Mouse (Mus musculus): ENCODE data around the gene Pank2. TPM values are rescaled to one million over a fixed set of nuclear protein-coding genes. Genes with fewer than 3 reads are reported as not detected.
A peak's percentile ranks its signal among the peaks of the same experiment; 100 is the strongest.

Gene Pank2
- polyA plus RNA-seq, 1 experiment, result 3.0 TPM

GRCm38 (mm10) chr2:131227243-131227642, 35.1 kb upstream of the Pank2 start:
- no peak for TF ChIP-seq GATA1 (IDR thresholded peaks at IDR 0.05; ENCODE audit: low read length)
- TF ChIP-seq TAL1 (IDR thresholded peaks at IDR 0.05; ENCODE audit: low read length), result no peak
- Histone ChIP-seq H3K36me3 (ENCODE audit: control insufficient read depth) (peaks cover 9% of the 10 kb centered on the region; the same call in 1 of the 2 replicates), H3K4me3 (replicated peaks) (no peak overlapping the region), H3K9me3 (ENCODE audit: control insufficient read depth, low read length) (no peaks in the 10 kb centered on the region), H3K27me3 (ENCODE audit: control insufficient read depth) (no peaks in the 10 kb centered on the region), H3K4me1 (ENCODE audit: control insufficient read depth) (peaks cover 78% of the 10 kb centered on the region)

- Histone ChIP-seq H3K4me1 (ENCODE audit: control insufficient read depth) (peaks cover 69% of the 10 kb centered on the region), H3K27me3 (ENCODE audit: control insufficient read depth) (no peaks in the 10 kb centered on the region), H3K4me3 (replicated peaks) (peak overlapping the region; percentile 78), H3K36me3 (ENCODE audit: control insufficient read depth) (peaks cover 31% of the 10 kb centered on the region), H3K9me3 (ENCODE audit: control insufficient read depth, low read length) (no peaks in the 10 kb centered on the region)
- TF ChIP-seq GATA1 (IDR thresholded peaks at IDR 0.05; ENCODE audit: low read length), result no peak
- TF ChIP-seq TAL1 (IDR thresholded peaks at IDR 0.05; ENCODE audit: low read length), result no peak
Measured at GRCm38 (mm10) chr2:131232558-131232957, 29.7 kb upstream of the Pank2 start.

GRCm38 (mm10) chr2:131233307-131234126, 28.8 kb upstream of the Pank2 start, which contains the start of gene Mavs:
Gene Mavs, plus strand, starts transcription at chr2:131234063.
- H3K4me1 ChIP-seq (ENCODE audit: control insufficient read depth), result peaks cover 70% of the 10 kb centered on the region
- TF ChIP-seq TAL1 (IDR thresholded peaks at IDR 0.05; ENCODE audit: low read length) (no peak), GATA1 (IDR thresholded peaks at IDR 0.05; ENCODE audit: low read length) (no peak)

DNA sequence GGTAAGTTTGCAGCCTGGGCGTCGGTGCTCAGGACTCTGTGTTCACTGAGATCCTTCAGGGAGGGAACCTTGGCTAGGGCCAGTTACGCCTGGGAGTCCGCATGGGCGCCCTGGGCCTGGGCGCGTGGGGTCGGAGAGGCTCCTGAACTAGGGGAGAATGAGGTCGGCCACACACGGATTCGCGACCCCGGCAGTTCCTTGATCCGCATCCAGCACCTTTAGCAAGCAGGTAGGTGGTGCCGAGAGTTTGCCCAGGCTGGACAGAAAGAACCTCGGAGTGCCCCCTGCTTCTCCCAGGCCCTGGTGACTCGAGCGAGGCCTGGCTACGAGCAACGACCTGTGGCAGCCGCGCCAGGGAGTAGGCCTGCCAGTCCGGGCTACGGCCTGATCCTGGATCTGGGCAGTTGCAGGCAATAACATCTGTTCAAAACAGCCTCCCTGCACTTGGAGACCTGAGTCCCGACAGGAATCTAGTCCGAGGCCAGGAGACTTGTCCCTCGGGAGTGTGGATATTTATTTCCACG, 28.1 kb upstream of the Pank2 start:
- TF ChIP-seq GATA1 (IDR thresholded peaks at IDR 0.05; ENCODE audit: low read length), result no peak
- TF ChIP-seq TAL1 (IDR thresholded peaks at IDR 0.05; ENCODE audit: low read length), result no peak
- no peaks in the 10 kb centered on the region for H3K27me3 ChIP-seq (ENCODE audit: control insufficient read depth)
- H3K4me1 ChIP-seq (ENCODE audit: control insufficient read depth), result peaks cover 77% of the 10 kb centered on the region
- H3K4me3 ChIP-seq (replicated peaks), result peak overlapping the region; percentile 78
- peaks cover 48% of the 10 kb centered on the region for H3K36me3 ChIP-seq (ENCODE audit: control insufficient read depth)
- H3K9me3 ChIP-seq (ENCODE audit: control insufficient read depth, low read length), result no peaks in the 10 kb centered on the region

More at GRCm38 (mm10) chr2:131233307-131234126, 28.8 kb upstream of the Pank2 start, which contains the start of gene Mavs:
- Histone ChIP-seq H3K9me3 (ENCODE audit: control insufficient read depth, low read length) (no peaks in the 10 kb centered on the region), H3K36me3 (ENCODE audit: control insufficient read depth) (peaks cover 41% of the 10 kb centered on the region), H3K4me3 (replicated peaks) (peak within 1 kb of the TSS; percentile 78), H3K27me3 (ENCODE audit: control insufficient read depth) (no peaks in the 10 kb centered on the region)

DNA sequence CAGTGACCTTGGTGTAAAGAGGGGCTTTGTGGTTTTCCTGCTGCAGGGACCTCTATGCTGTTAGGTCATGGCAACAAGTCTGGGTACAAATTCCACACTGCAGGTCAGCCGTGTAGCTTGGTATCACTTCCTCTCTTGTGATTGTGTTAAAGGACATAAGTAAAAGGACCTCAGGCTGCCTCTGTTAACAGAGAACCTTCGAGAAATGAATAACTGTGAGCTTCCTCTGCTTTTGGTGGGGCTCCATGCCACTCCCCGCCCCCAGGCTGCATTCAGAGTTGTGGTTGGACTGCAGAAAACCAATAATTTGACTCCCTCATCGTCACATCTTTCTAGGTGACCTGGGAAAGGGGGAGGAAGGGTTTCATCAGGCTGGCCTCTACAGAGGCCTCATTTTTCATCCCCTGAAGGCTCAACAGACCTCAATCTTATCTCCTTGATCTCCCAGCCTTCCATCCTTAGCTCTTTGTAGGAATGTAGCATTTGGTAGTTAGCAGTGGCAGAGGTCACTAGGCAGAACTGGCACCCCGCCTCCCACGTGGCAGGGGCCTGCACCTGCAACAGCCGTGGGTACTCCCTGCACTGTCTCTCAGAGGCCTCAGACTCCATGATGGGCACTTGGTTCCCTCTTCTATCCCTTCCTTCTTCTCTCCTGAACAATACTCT, 27.2 kb upstream of the Pank2 start:
- no peak for TF ChIP-seq TAL1 (IDR thresholded peaks at IDR 0.05; ENCODE audit: low read length)
- TF ChIP-seq GATA1 (IDR thresholded peaks at IDR 0.05; ENCODE audit: low read length), result peak; percentile 79
- no peaks in the 10 kb centered on the region for H3K9me3 ChIP-seq (ENCODE audit: control insufficient read depth, low read length)
- peaks cover 57% of the 10 kb centered on the region for H3K36me3 ChIP-seq (ENCODE audit: control insufficient read depth)
- H3K4me1 ChIP-seq (ENCODE audit: control insufficient read depth), result peaks cover 80% of the 10 kb centered on the region
- no peaks in the 10 kb centered on the region for H3K27me3 ChIP-seq (ENCODE audit: control insufficient read depth)
- H3K4me3 ChIP-seq (replicated peaks), result peak overlapping the region; percentile 78

- TF ChIP-seq TAL1 (IDR thresholded peaks at IDR 0.05; ENCODE audit: low read length), result no peak
- TF ChIP-seq GATA1 (IDR thresholded peaks at IDR 0.05; ENCODE audit: low read length), result no peak
- Histone ChIP-seq H3K36me3 (ENCODE audit: control insufficient read depth) (peaks cover 100% of the 10 kb centered on the region), H3K4me3 (replicated peaks) (no peak overlapping the region), H3K27me3 (ENCODE audit: control insufficient read depth) (no peaks in the 10 kb centered on the region), H3K4me1 (ENCODE audit: control insufficient read depth) (peaks cover 78% of the 10 kb centered on the region), H3K9me3 (ENCODE audit: control insufficient read depth, low read length) (no peaks in the 10 kb centered on the region)
Measured at GRCm38 (mm10) chr2:131242180-131242579, 20.1 kb upstream of the Pank2 start.

DNA sequence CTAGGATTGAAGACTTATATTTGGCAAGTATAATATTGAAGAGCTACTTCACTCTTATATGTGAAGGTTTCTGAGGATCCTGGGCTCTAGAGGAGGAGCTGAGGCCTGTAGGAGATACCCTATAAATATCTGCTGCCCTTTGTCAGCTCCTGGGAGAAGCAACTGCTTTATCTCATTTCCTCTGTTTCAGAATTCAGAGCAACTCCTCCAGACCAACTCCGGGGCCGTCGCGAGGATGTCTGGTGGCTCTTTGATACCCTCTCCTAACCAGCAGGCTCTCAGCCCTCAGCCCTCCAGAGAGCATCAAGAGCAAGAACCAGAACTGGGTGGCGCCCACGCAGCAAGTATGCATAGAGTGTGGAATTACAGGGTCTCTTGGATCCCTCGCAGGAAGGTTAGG, 19.4 kb upstream of the Pank2 start:
- no peak overlapping the region for H3K4me3 ChIP-seq (replicated peaks)
- H3K4me1 ChIP-seq (ENCODE audit: control insufficient read depth), result peaks cover 80% of the 10 kb centered on the region
- H3K36me3 ChIP-seq (ENCODE audit: control insufficient read depth), result peaks cover 100% of the 10 kb centered on the region
- no peaks in the 10 kb centered on the region for H3K9me3 ChIP-seq (ENCODE audit: control insufficient read depth, low read length)
- H3K27me3 ChIP-seq (ENCODE audit: control insufficient read depth), result no peaks in the 10 kb centered on the region
- TF ChIP-seq GATA1 (IDR thresholded peaks at IDR 0.05; ENCODE audit: low read length) (no peak), TAL1 (IDR thresholded peaks at IDR 0.05; ENCODE audit: low read length) (no peak)

DNA sequence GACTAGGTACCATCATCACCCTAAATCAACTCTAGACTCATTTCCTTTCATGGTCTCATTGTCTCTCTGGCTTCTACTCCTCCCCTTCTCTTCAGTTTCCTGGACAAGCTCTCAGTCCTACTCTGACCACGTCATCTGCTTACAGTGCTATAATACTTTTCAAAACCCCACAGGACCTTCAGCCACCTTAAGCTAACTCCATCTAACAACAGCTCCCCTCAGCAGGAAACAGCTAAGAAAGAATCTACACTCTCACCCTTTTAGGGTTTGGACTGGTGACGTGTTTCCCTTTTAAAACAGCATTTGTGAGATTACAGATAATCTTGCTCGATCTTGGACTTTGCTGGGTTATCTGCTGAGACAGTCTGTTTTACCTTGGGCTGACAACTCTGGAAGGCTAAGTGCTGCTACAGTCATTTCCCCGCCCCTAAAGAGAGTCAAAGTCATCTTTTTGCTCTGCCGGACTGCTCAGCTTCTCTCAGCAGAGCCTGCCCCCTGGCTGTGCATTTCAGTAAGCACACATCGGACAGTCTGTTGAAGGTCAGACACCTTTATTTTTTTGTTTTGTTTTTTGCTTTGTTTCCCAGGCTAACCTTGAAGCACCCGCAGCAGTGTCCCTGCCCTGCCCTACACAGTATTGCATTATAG, 8.5 kb upstream of the Pank2 start:
- peak overlapping the region; percentile 8 for H3K4me3 ChIP-seq (replicated peaks)
- H3K4me1 ChIP-seq (ENCODE audit: control insufficient read depth), result peaks cover 61% of the 10 kb centered on the region

More for the DNA sequence above, 8.5 kb upstream of the Pank2 start:
- TF ChIP-seq TAL1 (IDR thresholded peaks at IDR 0.05; ENCODE audit: low read length) (0 out of 3 replicates have a peak, but pooled peaks have one; percentile 19), GATA1 (IDR thresholded peaks at IDR 0.05; ENCODE audit: low read length) (peak; percentile 49; the same call in 1 of the 2 replicates)
- no peaks in the 10 kb centered on the region for H3K27me3 ChIP-seq (ENCODE audit: control insufficient read depth)
- peaks cover 28% of the 10 kb centered on the region for H3K36me3 ChIP-seq (ENCODE audit: control insufficient read depth)
- H3K9me3 ChIP-seq (ENCODE audit: control insufficient read depth, low read length), result no peaks in the 10 kb centered on the region

Measured in erythroblast, embryonic 14.5 days (primary cell).